Mouse (Mus musculus) limb, embryonic 10.5 days (tissue): ENCODE measurements around the gene Nefh. TPM values are rescaled to one million over a fixed set of nuclear protein-coding genes. Genes with fewer than 3 reads are reported as not detected.

Experiments
- microRNA-seq: library from miRNA; unstranded; fragments of <30 nt; microRNA quantifications from one replicate; pipeline ENCODE4, GENCODE M21; 2017
- polyA plus RNA-seq: library from polyadenylated mRNA; unstranded; fragments of >200 nt; fragmentation: Nextera tagmentation; extraction: Ambion mirVana; gene quantifications from 2 replicates; pipeline ENCODE4 v1.2.1, GENCODE M21; 2016

The Nefh gene
- polyA plus RNA-seq, 1 experiment from 2014 or later: 0.08 TPM

Small RNA genes within 50 kb of the gene (microRNA-seq; reads per million reads assigned to microRNA genes)
- 0.88 reads per million for gene Mir6918

Other genes with a start within 250 kb of the Nefh start
- 672 and 718 TPM in 2 replicates for gene Uqcr10, start 243.7 kb downstream of the Nefh start, polyA plus RNA-seq
- 83.0 and 83.7 TPM in 2 replicates for gene Zmat5, start 243.4 kb downstream of the Nefh start, polyA plus RNA-seq
- gene Cabp7, start 201.3 kb downstream of the Nefh start, polyA plus RNA-seq: 0.10 and 0.13 TPM in 2 replicates
- gene Nf2, start 98.5 kb downstream of the Nefh start, polyA plus RNA-seq: 61.4 and 63.8 TPM in 2 replicates
- 75.9 and 84.2 TPM in 2 replicates for gene Nipsnap1, start 74.1 kb downstream of the Nefh start, polyA plus RNA-seq
- gene Thoc5, start 52.7 kb downstream of the Nefh start, polyA plus RNA-seq: 46.3 and 47.5 TPM in 2 replicates
- gene Ap1b1, start 38.8 kb upstream of the Nefh start, polyA plus RNA-seq: 49.2 and 60.2 TPM in 2 replicates
- gene Rasl10a, start 110.1 kb upstream of the Nefh start, polyA plus RNA-seq: 0.34 and 0.51 TPM in 2 replicates
- gene Gas2l1, start 117.3 kb upstream of the Nefh start, polyA plus RNA-seq: 27.5 and 34.4 TPM in 2 replicates
- 29.0 and 31.6 TPM in 2 replicates for gene Rhbdd3, start 150.9 kb upstream of the Nefh start, polyA plus RNA-seq
- gene Ewsr1, start 151.2 kb upstream of the Nefh start, polyA plus RNA-seq: 893 and 996 TPM in 2 replicates
- gene Emid1, start 204.2 kb upstream of the Nefh start, polyA plus RNA-seq: 12.1 and 12.3 TPM in 2 replicates